Mouse (Mus musculus): ENCODE results near the gene Selplg. TPM values are rescaled to one million over a fixed set of nuclear protein-coding genes. Genes with fewer than 3 reads are reported as not detected.
"Not testable (repeated sequence)": the region's sequence is repeated elsewhere in the genome, so short reads cannot be mapped to it uniquely, and the experiment has no call there.

Gene Selplg
- total RNA-seq, 4 experiments from 2014 or later = 4.4 to 8.6 (median 5.9) TPM

- DNase-seq = no peak
Observed at GRCm38 (mm10) chr5:113824228-113824627, 8.2 kb downstream of the Selplg start.

GRCm38 (mm10) chr5:113818572-113818971, 13.9 kb downstream of the Selplg start:
- DNase-seq = no peak

- peak; percentile 50 for DNase-seq
Observed at GRCm38 (mm10) chr5:113815638-113816152, 16.7 kb downstream of the Selplg start.

- DNase-seq = no peak
Observed at GRCm38 (mm10) chr5:113815041-113815389, 17.4 kb downstream of the Selplg start.

- DNase-seq = no peak
Observed at GRCm38 (mm10) chr5:113814111-113815040, 18.1 kb downstream of the Selplg start.

GRCm38 (mm10) chr5:113813608-113814007, 18.8 kb downstream of the Selplg start:
- DNase-seq = no peak

DNA sequence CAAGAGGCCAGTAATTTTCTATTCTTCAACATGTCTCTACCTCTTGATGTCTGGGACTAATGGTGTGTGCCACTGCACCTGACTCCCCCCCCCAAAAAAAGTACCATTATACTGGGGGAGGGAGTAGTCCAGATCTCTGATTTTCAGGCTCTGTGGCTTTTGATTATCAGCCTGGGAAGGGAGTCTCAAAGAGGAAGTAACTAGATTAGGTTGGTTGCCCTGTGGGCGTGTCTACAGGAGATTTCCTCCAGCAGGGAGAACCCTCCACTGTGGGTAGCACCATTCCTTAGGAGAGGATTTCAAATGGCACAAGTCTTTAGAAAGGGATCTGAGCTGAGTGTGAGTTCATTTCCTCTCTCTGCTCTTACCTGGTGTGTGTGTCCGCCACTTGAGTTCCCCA, 19.8 kb downstream of the Selplg start:
- DNase-seq = no peak

DNA sequence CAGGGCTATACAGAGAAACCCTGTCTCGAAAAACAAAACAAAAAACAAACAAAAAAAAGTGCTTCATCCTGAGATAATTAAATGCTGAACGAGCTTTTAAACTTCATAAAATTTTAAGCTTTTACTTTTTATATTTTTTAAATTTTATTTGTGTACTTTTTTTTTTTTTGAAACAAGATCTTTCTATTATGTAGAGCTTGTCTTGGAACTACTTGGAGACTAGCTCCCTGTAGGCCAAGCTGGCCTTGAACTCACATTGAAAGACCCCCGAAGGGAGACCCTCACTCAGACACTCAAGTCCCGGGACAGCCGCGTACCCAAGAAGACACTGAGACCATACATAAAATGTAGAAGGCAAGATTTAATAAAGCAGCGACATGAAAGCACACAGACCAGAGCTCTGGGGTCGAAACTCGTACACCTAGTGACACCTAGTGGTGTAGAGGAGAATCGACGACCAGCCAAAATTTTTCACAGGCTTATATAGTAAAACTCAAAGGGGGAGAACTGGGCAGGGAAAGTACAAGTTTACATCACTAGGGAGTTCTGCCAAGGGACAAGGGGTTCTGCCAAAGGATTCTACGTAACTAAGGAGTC, 20.5 kb downstream of the Selplg start:
- DNase-seq = not testable (repeated sequence)

DNA sequence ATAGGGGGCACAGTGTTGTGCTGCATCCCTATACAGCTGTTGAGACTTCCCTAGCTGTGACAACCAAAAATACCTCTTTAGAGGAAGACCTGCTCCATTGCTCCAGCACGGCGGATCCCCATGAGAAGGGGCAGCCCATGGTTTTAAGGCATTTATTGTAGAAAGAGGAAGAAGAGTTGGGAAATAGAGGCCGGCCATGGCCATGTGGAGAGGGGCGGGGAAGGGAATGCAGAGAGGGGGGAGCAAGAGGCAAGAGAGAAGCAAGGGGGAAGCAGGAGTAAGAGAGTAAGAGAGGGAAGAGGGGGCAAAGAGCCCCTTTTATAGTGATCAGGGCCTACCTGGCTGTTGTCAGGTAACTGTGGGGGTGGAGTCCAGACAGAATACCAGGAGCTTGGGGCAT, 22.3 kb downstream of the Selplg start:
- no peak for DNase-seq

DNA sequence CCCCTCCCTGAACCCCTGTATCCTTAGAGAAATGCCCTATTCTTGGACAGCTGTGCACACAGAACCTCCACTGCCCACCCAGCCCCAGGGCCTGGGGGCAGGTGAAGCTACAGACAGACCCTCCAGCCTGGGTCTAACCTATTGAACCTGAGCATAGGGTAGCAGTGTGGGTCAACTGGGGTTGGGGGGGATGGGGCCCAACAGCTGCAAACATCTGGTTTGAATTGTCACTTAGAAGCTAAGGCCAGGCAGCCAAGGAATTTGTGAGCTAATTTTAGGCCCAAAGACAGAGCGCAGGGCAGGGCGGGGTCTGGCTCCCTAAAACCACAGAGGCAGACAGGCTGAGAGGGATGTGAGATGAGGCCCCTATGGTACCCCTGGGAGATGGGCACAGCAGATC, 24.3 kb downstream of the Selplg start:
- DNase-seq = no peak

DNA sequence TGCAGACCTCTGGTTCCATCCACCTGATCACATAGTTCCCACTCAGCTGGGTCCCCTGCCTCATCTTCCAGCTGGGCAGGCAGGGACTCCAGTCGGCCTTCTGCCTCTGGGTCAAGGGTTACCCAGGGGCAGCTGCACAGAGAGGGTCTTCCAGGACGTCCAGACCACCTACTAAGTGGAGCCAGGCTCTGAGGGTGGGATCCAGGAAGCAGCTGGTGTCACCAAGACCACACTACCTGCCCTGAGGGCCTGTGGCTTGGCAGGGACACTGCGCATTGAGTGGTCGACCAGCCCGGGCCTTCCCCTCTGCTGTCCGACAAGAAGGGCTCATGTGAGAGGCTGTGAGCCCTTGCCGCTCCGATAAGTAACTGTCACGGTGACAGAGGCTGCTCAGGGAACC, 24.7 kb downstream of the Selplg start:
- DNase-seq = no peak

DNA sequence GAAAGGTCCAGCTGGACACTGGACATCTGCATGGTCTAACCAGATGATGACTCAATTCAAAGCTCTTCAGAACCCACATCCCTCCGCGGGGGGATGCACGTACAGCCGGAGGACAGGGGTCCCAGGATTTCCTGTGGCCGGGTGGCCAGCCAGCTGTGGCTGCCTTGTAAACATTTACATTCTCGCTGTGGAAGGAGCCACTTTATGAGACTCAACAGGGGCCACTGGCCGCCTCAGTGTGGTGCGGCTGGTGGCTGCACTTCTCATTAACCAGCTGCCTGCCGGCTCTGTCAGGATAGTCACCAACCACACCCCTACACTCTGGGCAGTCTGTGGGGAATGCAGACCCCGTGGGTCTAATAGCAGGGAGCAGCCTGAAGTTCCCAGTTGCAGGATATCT, 26.0 kb downstream of the Selplg start:
- no peak for DNase-seq

DNA sequence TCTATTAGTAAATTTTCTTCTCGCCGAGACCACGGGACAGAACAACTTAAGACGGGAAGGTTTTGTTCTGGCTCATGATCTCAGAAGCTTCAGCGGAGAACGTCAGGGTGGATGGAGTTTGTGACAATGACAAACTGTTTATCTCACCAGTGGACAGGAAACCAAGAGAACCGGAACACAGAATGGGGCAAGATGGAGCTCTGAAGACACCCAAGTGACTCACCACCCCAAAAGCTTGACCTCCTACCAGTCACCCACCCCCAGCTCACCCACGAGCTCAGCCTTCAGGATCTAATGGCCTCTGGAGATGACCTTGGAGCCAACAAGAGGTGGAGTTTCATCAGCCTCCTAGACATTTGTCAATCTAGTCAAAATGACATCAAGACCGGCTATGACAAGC, 27.1 kb downstream of the Selplg start:
- DNase-seq = no peak

DNA sequence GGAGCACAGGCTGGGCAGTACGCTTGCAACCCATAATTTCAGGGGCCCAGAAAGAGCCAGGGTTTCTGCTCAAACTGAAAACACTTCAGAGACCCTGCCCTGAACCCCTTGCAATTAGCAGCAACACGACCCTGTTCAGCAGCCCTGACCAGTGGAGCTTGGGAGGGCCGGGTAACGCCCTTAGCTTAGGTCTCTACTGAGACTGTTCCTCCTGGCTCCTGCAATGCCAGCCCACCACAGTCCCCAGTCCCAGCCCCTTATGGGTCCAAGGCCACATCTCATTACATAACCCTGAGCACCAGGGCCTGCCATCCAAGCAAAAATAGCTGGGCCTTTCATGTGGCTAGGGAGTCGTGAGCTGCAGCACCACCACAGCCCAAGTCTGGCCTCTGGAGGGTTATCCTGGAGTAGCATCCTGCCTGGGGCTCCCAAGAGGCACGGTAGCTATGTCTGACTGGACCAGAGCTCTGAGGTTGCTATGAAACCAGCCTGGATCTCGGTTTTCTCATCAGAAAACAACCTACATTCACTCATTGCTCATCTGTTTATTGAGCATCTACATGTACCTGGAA, 28.0 kb downstream of the Selplg start:
- DNase-seq = no peak

- DNase-seq = no peak
Observed at GRCm38 (mm10) chr5:113800280-113800679, 32.2 kb downstream of the Selplg start, which contains the start of gene Tmem119. TSS of gene Tmem119 (minus strand) at chr5:113800516.

DNA sequence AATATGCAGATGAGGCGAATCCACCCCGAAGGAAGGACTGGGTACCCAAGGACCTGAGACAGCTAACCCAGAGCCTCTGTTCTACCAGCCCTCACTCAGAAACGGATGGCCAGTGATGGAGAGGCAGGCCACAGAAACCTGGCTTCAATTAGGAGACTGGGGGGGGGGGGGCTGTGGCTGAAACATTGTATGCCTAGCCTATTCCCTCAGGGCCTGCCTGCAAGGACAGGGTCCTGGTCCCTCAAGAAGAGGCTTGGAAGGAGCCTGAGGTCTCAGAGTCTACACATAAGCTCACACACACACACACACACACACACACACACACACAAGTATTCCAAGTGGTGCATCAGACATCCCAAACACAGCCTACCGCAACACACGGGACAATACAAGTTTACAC, 32.8 kb downstream of the Selplg start:
- no peak for DNase-seq

DNA sequence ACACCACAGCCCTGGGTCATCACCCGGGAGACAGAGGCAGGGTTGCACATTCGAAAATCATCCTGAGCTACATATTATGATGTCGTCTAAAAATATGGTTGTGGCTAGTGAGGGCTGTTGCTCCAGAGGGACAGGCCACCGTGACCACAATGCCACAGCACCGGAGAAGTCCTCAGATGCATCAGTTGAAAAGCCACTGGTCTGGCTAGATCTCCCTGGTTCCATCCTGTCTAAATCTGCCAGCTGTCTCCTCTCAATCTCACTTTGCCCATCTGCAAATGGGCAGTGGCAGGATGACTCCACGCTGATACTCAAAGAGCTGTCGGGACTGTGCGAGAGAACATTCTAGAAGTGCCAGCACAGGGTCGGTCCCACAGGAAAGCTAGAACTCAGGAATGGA, 33.9 kb downstream of the Selplg start:
- no peak for DNase-seq

DNA sequence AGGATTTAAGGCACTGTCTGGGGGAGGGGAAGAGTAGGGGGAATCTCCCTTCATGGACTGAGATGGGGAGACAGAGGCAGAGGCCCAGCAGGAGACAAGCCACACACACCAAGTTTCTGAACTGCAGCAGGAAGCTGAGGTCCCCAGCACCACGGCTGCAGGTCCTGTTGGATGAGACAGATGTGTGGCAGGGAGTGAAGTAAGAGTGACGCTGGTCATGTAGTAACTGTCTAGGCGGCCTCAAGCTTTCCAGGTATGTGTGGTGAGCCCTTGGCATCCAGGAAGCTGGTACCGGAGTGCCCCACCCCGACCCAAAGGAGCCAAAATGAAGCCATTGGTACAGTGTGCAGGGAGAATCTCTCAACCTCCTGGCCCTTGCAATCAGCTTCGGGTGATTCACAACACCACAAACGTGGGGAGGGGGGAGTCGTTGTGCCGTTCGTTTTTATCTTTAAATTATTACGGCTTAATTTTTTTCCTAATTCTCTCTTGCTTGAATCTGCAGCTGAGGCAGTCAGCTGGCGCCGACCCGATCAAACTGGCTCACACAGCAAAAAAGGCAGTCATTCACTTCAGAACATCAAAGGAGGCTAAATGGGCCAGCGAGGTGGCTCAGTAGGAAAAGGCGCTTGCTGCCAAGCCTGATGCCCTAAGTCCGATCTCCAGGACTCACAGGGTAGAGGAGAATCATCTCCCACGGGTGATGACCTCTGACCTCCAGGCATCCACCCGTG, 35.1 kb downstream of the Selplg start:
- no peak for DNase-seq

DNA sequence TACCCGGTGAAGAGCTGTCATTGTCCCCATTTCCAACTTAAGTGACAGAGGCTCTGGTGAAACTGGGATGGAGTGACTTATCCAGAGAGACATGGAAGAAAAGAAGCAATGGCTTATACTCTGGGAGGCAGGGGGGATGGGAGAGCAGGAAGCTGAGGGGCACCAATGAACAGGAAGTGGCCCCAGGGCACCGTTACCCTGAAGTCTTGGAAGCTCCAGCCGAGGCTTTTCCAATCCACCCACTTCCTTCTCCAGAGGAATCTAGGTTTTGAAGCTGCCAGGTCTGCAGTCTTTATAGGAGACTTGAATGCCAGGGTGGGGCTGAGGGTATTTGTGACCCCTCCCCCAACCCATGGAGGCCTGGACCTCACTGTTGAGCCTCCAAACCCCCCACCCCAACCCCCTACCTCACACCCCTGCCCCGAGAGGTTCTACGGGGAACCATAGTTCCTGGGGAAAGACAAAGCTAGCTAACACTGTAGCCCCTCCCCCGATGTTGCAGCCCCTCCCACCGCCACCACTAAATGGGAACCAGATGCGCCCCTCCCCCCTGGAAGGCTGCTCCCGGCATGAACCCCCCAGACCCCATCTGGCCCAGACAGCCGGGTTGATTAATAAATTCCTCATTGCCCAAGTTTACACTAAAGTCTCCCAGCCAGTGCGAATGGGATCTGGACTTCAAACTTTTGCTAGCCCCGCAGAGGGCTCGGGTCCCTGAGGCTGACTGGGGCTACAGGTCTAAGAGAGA, 35.9 kb downstream of the Selplg start:
- no peak for DNase-seq

DNA sequence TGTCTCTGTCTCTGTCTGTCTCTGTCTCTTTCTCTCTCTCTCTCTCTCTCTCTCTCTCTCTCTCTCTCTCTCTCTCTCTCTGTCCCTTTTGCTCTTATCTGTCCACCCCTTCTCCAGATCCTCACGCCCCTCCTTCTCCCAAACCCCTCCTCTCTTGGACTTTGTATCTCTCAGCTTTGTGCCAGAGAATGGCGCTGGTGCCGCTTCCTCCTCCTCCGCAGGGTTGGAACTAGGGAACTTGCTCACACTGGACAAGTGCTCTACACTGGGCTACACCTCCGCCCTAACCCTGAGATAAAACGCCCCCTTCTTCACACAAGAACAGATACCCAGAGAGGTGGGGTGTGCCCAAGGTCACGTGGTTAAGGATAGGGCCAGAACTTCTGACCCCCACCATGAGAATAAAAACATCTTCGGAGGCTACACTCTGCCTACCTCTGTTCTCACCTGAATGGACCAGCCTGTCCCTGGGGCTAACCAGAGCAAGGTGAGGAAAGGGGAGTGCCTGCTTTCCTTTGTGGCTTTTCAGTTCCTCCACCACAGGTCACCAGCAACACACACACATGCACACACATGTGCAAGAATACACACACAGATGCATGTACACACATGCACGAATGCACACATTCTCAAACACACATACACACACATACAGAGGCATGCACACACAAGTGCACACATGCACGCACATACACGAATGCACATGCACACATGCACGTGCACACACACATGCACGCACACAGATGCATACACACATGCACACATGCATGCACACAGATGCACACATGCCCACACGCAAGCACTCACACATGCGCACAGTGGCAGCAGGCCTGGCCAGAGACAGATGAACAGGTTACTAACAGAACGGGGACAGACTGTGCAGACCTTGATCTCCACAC, 41.0 kb downstream of the Selplg start:
- no peak for DNase-seq
